Mouse (Mus musculus): ENCODE data around the gene Hoxb3. TPM values are rescaled to one million over a fixed set of nuclear protein-coding genes. Genes with fewer than 3 reads are reported as not detected.

Gene Hoxb3
- polyA plus RNA-seq, 1 experiment = 11.0 TPM

- Histone ChIP-seq H3K4me1 (ENCODE audit: control insufficient read depth, insufficient read depth, low read length) (no peaks in the 10 kb centered on the region), H3K4me3 (replicated peaks; ENCODE audit: extremely low read depth, low read depth, low read length) (no peak overlapping the region)
- WGBS = 45% methylated on average over 8 of the region's 8 CpGs
- TF ChIP-seq POLR2A (IDR thresholded peaks at IDR 0.05; ENCODE audit: borderline replicate concordance, extremely low read depth, low read depth, low read length) = no peak
- no peak for DNase-seq
Measured at GRCm38 (mm10) chr11:96353939-96354338, 30.8 kb downstream of the Hoxb3 start.

DNA sequence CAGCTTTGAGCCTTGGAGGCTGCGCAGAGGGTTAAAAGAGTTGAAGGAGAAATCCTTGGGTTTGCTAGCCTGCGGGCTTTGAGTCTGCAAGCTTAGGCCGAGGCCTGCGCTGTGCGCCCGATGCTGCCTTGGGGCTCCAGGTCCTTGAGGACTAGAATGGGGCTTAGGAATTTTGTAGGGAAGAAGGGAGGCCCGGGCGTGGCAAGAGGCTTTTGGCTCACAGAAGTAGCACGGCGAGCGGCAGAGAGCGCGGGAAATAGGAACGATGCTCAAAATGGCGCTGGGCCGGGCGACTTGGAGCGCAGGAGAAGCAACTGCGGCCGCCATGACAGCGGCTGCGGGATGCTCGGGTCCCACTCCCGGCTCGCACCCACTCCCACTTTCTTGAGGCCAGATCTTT is 31.2 kb downstream of the Hoxb3 start:
- Histone ChIP-seq H3K4me3 (replicated peaks; ENCODE audit: extremely low read depth, low read depth, low read length) (peak overlapping the region; percentile 18), H3K4me1 (ENCODE audit: control insufficient read depth, insufficient read depth, low read length) (no peaks in the 10 kb centered on the region)
- DNase-seq = no peak
- no peak for TF ChIP-seq POLR2A (IDR thresholded peaks at IDR 0.05; ENCODE audit: borderline replicate concordance, extremely low read depth, low read depth, low read length)
- no peak for TF ChIP-seq CTCF (IDR thresholded peaks at IDR 0.05; ENCODE audit: insufficient read depth, low read length)
- WGBS = 8% methylated on average over 25 of the region's 25 CpGs

GRCm38 (mm10) chr11:96354801-96355311 is 31.7 kb downstream of the Hoxb3 start:
- H3K4me1 ChIP-seq (ENCODE audit: control insufficient read depth, insufficient read depth, low read length) = no peaks in the 10 kb centered on the region
- H3K4me3 ChIP-seq (replicated peaks; ENCODE audit: extremely low read depth, low read depth, low read length) = no peak overlapping the region
- 39% methylated on average over 9 of the region's 9 CpGs for WGBS
- no peak for TF ChIP-seq CTCF (IDR thresholded peaks at IDR 0.05; ENCODE audit: insufficient read depth, low read length)
- no peak for TF ChIP-seq POLR2A (IDR thresholded peaks at IDR 0.05; ENCODE audit: borderline replicate concordance, extremely low read depth, low read depth, low read length)
- no peak for DNase-seq

DNA sequence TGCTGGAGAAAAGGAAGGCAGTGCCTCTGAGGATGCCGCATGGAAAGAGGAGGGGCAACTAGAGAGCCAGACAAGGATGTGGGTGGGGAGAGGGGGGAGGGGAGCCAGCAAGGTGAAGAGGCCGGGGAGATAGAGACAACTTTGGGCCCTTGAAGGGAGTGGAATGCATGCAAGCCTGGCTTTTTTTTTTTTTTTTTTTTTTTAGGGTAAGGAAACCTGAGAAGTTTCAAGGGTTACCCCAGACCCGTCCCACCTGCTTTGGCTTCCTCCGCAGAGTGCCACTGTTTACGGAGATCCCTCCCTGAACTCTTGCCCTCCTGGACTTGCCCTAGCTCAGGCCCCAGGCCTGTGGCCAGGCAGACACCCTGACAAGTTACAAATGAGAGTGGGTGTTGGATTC is 40.7 kb downstream of the Hoxb3 start:
- 51% methylated on average over 5 of the region's 5 CpGs for WGBS
- no peak for DNase-seq
- Histone ChIP-seq H3K4me3 (replicated peaks; ENCODE audit: extremely low read depth, low read depth, low read length) (no peak overlapping the region), H3K4me1 (ENCODE audit: control insufficient read depth, insufficient read depth, low read length) (no peaks in the 10 kb centered on the region)
- TF ChIP-seq POLR2A (IDR thresholded peaks at IDR 0.05; ENCODE audit: borderline replicate concordance, extremely low read depth, low read depth, low read length) = no peak
- TF ChIP-seq CTCF (IDR thresholded peaks at IDR 0.05; ENCODE audit: insufficient read depth, low read length) = no peak

GRCm38 (mm10) chr11:96365441-96366091 is 42.4 kb downstream of the Hoxb3 start, which contains the start of gene Hoxb1:
Gene Hoxb1 (plus strand): TSS chr11:96365752.
- TF ChIP-seq POLR2A (IDR thresholded peaks at IDR 0.05; ENCODE audit: borderline replicate concordance, extremely low read depth, low read depth, low read length) = no peak
- TF ChIP-seq CTCF (IDR thresholded peaks at IDR 0.05; ENCODE audit: insufficient read depth, low read length) = no peak
- Histone ChIP-seq H3K4me1 (ENCODE audit: control insufficient read depth, insufficient read depth, low read length) (no peaks in the 10 kb centered on the region), H3K4me3 (replicated peaks; ENCODE audit: extremely low read depth, low read depth, low read length) (no peak within 1 kb of the TSS)
- no peak for DNase-seq
- 22% methylated on average over 26 of the region's 26 CpGs for WGBS

DNA sequence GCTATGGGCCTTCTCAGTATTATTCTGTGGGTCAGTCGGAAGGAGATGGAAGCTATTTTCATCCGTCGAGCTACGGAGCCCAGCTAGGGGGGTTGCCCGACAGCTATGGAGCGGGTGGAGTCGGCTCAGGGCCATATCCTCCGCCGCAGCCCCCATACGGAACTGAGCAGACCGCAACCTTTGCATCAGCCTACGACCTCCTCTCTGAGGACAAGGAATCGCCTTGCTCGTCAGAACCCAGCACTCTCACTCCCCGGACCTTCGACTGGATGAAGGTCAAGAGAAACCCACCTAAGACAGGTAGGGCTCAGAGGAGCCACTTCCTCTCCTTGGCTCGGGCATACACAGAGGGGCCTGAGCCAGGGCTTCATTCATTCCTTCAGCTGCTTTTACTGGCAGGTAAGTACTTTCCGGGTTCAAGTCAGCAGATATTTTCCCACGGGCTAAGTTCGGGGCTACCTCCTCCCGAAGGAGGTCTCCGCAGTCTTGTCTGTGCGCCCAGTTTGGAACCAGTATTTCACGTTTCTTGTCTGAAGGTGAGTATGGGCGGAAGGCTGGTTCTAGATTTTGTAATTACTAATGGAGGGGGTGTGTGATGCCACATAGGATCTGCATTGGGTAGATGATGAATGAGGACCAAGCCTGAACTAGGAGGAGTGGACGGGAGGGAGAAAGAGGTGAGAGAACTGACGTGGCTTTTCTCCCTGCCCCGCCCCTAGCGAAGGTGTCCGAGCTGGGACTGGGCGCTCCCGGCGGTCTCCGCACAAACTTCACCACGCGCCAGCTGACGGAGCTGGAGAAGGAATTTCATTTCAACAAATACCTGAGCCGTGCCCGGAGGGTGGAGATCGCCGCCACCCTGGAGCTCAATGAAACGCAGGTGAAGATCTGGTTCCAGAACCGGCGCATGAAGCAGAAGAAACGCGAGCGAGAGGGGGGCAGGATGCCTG is 43.2 kb downstream of the Hoxb3 start:
- TF ChIP-seq POLR2A (IDR thresholded peaks at IDR 0.05; ENCODE audit: borderline replicate concordance, extremely low read depth, low read depth, low read length) = no peak
- TF ChIP-seq CTCF (IDR thresholded peaks at IDR 0.05; ENCODE audit: insufficient read depth, low read length) = no peak
- DNase-seq = no peak
- no peak overlapping the region for H3K4me3 ChIP-seq (replicated peaks; ENCODE audit: extremely low read depth, low read depth, low read length)
- H3K4me1 ChIP-seq (ENCODE audit: control insufficient read depth, insufficient read depth, low read length) = no peaks in the 10 kb centered on the region
- 14% methylated on average over 47 of the region's 47 CpGs for WGBS

- 72% methylated on average over 6 of the region's 6 CpGs for WGBS
- TF ChIP-seq CTCF (IDR thresholded peaks at IDR 0.05; ENCODE audit: insufficient read depth, low read length) = no peak
- TF ChIP-seq POLR2A (IDR thresholded peaks at IDR 0.05; ENCODE audit: borderline replicate concordance, extremely low read depth, low read depth, low read length) = no peak
- H3K4me1 ChIP-seq (ENCODE audit: control insufficient read depth, insufficient read depth, low read length) = no peaks in the 10 kb centered on the region
- no peak overlapping the region for H3K4me3 ChIP-seq (replicated peaks; ENCODE audit: extremely low read depth, low read depth, low read length)
- DNase-seq = no peak
Measured at GRCm38 (mm10) chr11:96367141-96367540, 44.0 kb downstream of the Hoxb3 start.

DNA sequence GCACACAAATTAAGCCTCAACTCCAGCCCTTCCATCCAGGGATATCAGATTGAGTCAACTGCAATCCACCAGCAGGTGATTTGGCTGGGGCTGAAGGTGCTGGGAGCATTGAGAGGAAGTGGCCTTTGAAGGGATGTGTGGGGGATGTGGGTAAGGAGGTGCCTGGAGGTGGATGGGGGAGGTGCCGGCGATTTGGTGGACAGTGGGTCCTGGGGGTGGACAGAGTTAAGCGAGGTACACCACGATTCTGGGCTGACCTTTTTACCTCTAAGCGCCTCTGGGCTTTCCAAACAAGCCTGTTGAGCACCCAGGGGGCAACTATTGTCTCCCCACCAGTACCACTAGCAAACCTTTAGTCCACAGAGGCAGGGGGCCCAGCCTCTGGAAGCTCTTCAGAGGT is 45.6 kb downstream of the Hoxb3 start:
- no peak for DNase-seq
- TF ChIP-seq CTCF (IDR thresholded peaks at IDR 0.05; ENCODE audit: insufficient read depth, low read length) = no peak
- no peak for TF ChIP-seq POLR2A (IDR thresholded peaks at IDR 0.05; ENCODE audit: borderline replicate concordance, extremely low read depth, low read depth, low read length)
- Histone ChIP-seq H3K4me3 (replicated peaks; ENCODE audit: extremely low read depth, low read depth, low read length) (no peak overlapping the region), H3K4me1 (ENCODE audit: control insufficient read depth, insufficient read depth, low read length) (no peaks in the 10 kb centered on the region)
- WGBS = 70% methylated on average over 5 of the region's 5 CpGs

DNA sequence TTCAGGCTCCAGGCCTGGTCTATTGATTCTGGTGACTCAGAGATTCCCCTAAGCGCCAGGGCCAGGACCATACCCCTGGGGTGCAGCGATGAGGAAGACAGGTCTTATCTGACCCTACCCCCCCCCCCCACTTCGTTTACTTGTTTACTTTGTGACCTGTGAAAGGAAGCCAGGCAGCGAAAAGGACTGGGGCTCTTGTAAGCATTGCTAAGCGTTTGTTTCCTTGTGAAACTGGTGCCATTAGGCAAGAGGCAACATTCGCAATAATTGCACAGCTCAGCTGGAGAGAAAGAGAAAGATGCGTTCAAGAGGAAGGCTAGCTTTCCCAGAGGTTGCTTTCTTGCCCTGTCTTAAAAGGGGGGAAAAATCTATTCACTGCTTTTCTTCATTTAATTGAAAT is 46.0 kb downstream of the Hoxb3 start:
- TF ChIP-seq POLR2A (IDR thresholded peaks at IDR 0.05; ENCODE audit: borderline replicate concordance, extremely low read depth, low read depth, low read length) = no peak
- no peak for TF ChIP-seq CTCF (IDR thresholded peaks at IDR 0.05; ENCODE audit: insufficient read depth, low read length)
- Histone ChIP-seq H3K4me1 (ENCODE audit: control insufficient read depth, insufficient read depth, low read length) (no peaks in the 10 kb centered on the region), H3K4me3 (replicated peaks; ENCODE audit: extremely low read depth, low read depth, low read length) (no peak overlapping the region)
- DNase-seq = no peak
- 66% methylated on average over 7 of the region's 7 CpGs for WGBS
